Mouse (Mus musculus): ENCODE measurements at regions not wholly inside any gene's neighbourhood (a gene's known extent, or its start where the extent isn't known, plus 50 kb on each side); places are given as distances from the start of the nearest gene placed in this dataset.

GRCm38 (mm10) chr3:149426023-149426759 is 435.8 kb upstream of the Adgrl2 start:
- DNase-seq (ENCODE audit: low read depth, low spot score) = no peak

- DNase-seq (ENCODE audit: low read depth, low spot score) = no peak
Observed at GRCm38 (mm10) chr3:149424306-149424705, 434.0 kb upstream of the Adgrl2 start.

- no peak for DNase-seq (ENCODE audit: low read depth, low spot score)
Observed at GRCm38 (mm10) chr3:149423491-149423890, 433.1 kb upstream of the Adgrl2 start.

- DNase-seq (ENCODE audit: low read depth, low spot score) = no peak
Observed at GRCm38 (mm10) chr3:149415081-149415480, 424.7 kb upstream of the Adgrl2 start.

GRCm38 (mm10) chr3:149413114-149413513 is 422.8 kb upstream of the Adgrl2 start:
- DNase-seq (ENCODE audit: low read depth, low spot score) = no peak

- DNase-seq (ENCODE audit: low read depth, low spot score) = no peak
Observed at GRCm38 (mm10) chr3:149410518-149410917, 420.2 kb upstream of the Adgrl2 start.

- DNase-seq (ENCODE audit: low read depth, low spot score) = no peak
Observed at GRCm38 (mm10) chr3:149408858-149409257, 418.5 kb upstream of the Adgrl2 start.

- peak; percentile 14 for DNase-seq (ENCODE audit: low read depth, low spot score)
Observed at GRCm38 (mm10) chr3:149405872-149406271, 415.5 kb upstream of the Adgrl2 start.

- no peak for DNase-seq (ENCODE audit: low read depth, low spot score)
Observed at GRCm38 (mm10) chr3:149404691-149405090, 414.3 kb upstream of the Adgrl2 start.

- no peak for DNase-seq (ENCODE audit: low read depth, low spot score)
Observed at GRCm38 (mm10) chr3:149402496-149402895, 412.1 kb upstream of the Adgrl2 start.

GRCm38 (mm10) chr3:149395082-149395481 is 404.7 kb upstream of the Adgrl2 start:
- DNase-seq (ENCODE audit: low read depth, low spot score) = no peak

- DNase-seq (ENCODE audit: low read depth, low spot score) = no peak
Observed at GRCm38 (mm10) chr3:149393317-149394172, 403.2 kb upstream of the Adgrl2 start.

- no peak for DNase-seq (ENCODE audit: low read depth, low spot score)
Observed at GRCm38 (mm10) chr3:149392164-149392563, 401.8 kb upstream of the Adgrl2 start.

GRCm38 (mm10) chr3:149387537-149387936 is 397.2 kb upstream of the Adgrl2 start:
- no peak for DNase-seq (ENCODE audit: low read depth, low spot score)

GRCm38 (mm10) chr3:149386027-149386426 is 395.7 kb upstream of the Adgrl2 start:
- no peak for DNase-seq (ENCODE audit: low read depth, low spot score)

GRCm38 (mm10) chr3:149385336-149385735 is 395.0 kb upstream of the Adgrl2 start:
- no peak for DNase-seq (ENCODE audit: low read depth, low spot score)

- no peak for DNase-seq (ENCODE audit: low read depth, low spot score)
Observed at GRCm38 (mm10) chr3:149381559-149382245, 391.3 kb upstream of the Adgrl2 start.

GRCm38 (mm10) chr3:149381051-149381450 is 390.7 kb upstream of the Adgrl2 start:
- DNase-seq (ENCODE audit: low read depth, low spot score) = no peak

- DNase-seq (ENCODE audit: low read depth, low spot score) = no peak
Observed at GRCm38 (mm10) chr3:149379866-149380472, 389.6 kb upstream of the Adgrl2 start.

- no peak for DNase-seq (ENCODE audit: low read depth, low spot score)
Observed at GRCm38 (mm10) chr3:149379249-149379865, 389.0 kb upstream of the Adgrl2 start.

- no peak for DNase-seq (ENCODE audit: low read depth, low spot score)
Observed at GRCm38 (mm10) chr3:149371439-149371838, 381.1 kb upstream of the Adgrl2 start.

All from WW6 (cell line).